Mouse (Mus musculus): Measurements from ENCODE around the gene Uroc1. TPM values are rescaled to one million over a fixed set of nuclear protein-coding genes. Genes with fewer than 3 reads are reported as not detected.

Uroc1 gene
- polyA plus RNA-seq (2015; fragmentation: Nextera tagmentation; extraction: Ambion mirVana): 0.36 and 0.37 TPM in 2 replicates

- no peak for ATAC-seq (ENCODE audit: insufficient number of reproducible peaks, low FRiP score, low TSS enrichment, low read depth)
- Histone ChIP-seq H3K4me3 (no peak within 1 kb of the TSS), H3K9ac (no peak within 1 kb of the TSS), H3K4me2 (no peak within 1 kb of the TSS), H3K4me1 (no peaks in the 10 kb centered on the region), H3K27ac (no peak within 1 kb of the TSS), H3K36me3 (no peaks in the 10 kb centered on the region), H3K9me3 (no peaks in the 10 kb centered on the region), H3K27me3 (no peaks in the 10 kb centered on the region)
- WGBS: 80% methylated on average over 7 of the region's 7 CpGs
These were observed at the start of gene Uroc1 for GRCm38 (mm10) chr6:90332561-90333425. Gene Uroc1 (plus strand): TSS chr6:90333284.

- no peak for ATAC-seq (ENCODE audit: insufficient number of reproducible peaks, low FRiP score, low TSS enrichment, low read depth)
- Histone ChIP-seq H3K4me2 (no peak overlapping the region), H3K9me3 (no peaks in the 10 kb centered on the region), H3K27me3 (no peaks in the 10 kb centered on the region), H3K9ac (no peak overlapping the region), H3K27ac (no peak overlapping the region), H3K4me1 (no peaks in the 10 kb centered on the region), H3K36me3 (no peaks in the 10 kb centered on the region), H3K4me3 (no peak overlapping the region)
- 53% methylated on average over 12 of the region's 12 CpGs for WGBS
These were observed 44.8 kb upstream of the Uroc1 start for GRCm38 (mm10) chr6:90288265-90288664.

- no peak within 1 kb of the TSS for H3K9ac ChIP-seq
- H3K4me2 ChIP-seq: no peak within 1 kb of the TSS
- no peak for ATAC-seq (ENCODE audit: insufficient number of reproducible peaks, low FRiP score, low TSS enrichment, low read depth)
- no peaks in the 10 kb centered on the region for H3K4me1 ChIP-seq
- WGBS: 95% methylated on average over 1 of the region's 1 CpGs
- H3K9me3 ChIP-seq: no peaks in the 10 kb centered on the region
- no peak within 1 kb of the TSS for H3K27ac ChIP-seq
- no peaks in the 10 kb centered on the region for H3K27me3 ChIP-seq
- H3K4me3 ChIP-seq: no peak within 1 kb of the TSS
- no peaks in the 10 kb centered on the region for H3K36me3 ChIP-seq
These were observed 32.2 kb upstream of the Uroc1 start, which contains the start of gene BC048671 for GRCm38 (mm10) chr6:90300919-90301318. Gene BC048671 (plus strand): TSS chr6:90301219.

GRCm38 (mm10) chr6:90306315-90306975 is 26.6 kb upstream of the Uroc1 start:
- Histone ChIP-seq H3K9ac (no peak overlapping the region), H3K9me3 (peaks cover 9% of the 10 kb centered on the region; the same call in 1 of the 2 replicates), H3K27ac (no peak overlapping the region), H3K27me3 (no peaks in the 10 kb centered on the region), H3K4me2 (no peak overlapping the region), H3K36me3 (no peaks in the 10 kb centered on the region), H3K4me3 (no peak overlapping the region), H3K4me1 (no peaks in the 10 kb centered on the region)
- no peak for ATAC-seq (ENCODE audit: insufficient number of reproducible peaks, low FRiP score, low TSS enrichment, low read depth)
- WGBS: 80% methylated on average over 6 of the region's 6 CpGs

- Histone ChIP-seq H3K27me3 (no peaks in the 10 kb centered on the region), H3K9ac (no peak overlapping the region), H3K27ac (no peak overlapping the region), H3K36me3 (no peaks in the 10 kb centered on the region), H3K4me1 (no peaks in the 10 kb centered on the region), H3K9me3 (peaks cover 9% of the 10 kb centered on the region; the same call in 1 of the 2 replicates), H3K4me3 (no peak overlapping the region), H3K4me2 (no peak overlapping the region)
- no peak for ATAC-seq (ENCODE audit: insufficient number of reproducible peaks, low FRiP score, low TSS enrichment, low read depth)
- 85% methylated on average over 87 of the region's 87 CpGs for WGBS
These were observed 24.0 kb upstream of the Uroc1 start for GRCm38 (mm10) chr6:90308839-90309778.

GRCm38 (mm10) chr6:90315961-90316360 is 17.1 kb upstream of the Uroc1 start:
- no peaks in the 10 kb centered on the region for H3K9me3 ChIP-seq
- no peak overlapping the region for H3K9ac ChIP-seq
- H3K4me2 ChIP-seq: no peak overlapping the region
- no peaks in the 10 kb centered on the region for H3K27me3 ChIP-seq
- H3K36me3 ChIP-seq: no peaks in the 10 kb centered on the region
- H3K27ac ChIP-seq: no peak overlapping the region
- no peak overlapping the region for H3K4me3 ChIP-seq
- 85% methylated on average over 5 of the region's 5 CpGs for WGBS
- no peak for ATAC-seq (ENCODE audit: insufficient number of reproducible peaks, low FRiP score, low TSS enrichment, low read depth)
- H3K4me1 ChIP-seq: no peaks in the 10 kb centered on the region

GRCm38 (mm10) chr6:90317510-90318258 is 15.4 kb upstream of the Uroc1 start:
- Histone ChIP-seq H3K27me3 (no peaks in the 10 kb centered on the region), H3K4me3 (no peak overlapping the region), H3K27ac (no peak overlapping the region), H3K9me3 (no peaks in the 10 kb centered on the region), H3K9ac (no peak overlapping the region), H3K4me1 (no peaks in the 10 kb centered on the region), H3K36me3 (no peaks in the 10 kb centered on the region), H3K4me2 (no peak overlapping the region)
- WGBS: 47% methylated on average over 2 of the region's 2 CpGs
- no peak for ATAC-seq (ENCODE audit: insufficient number of reproducible peaks, low FRiP score, low TSS enrichment, low read depth)

- no peak for ATAC-seq (ENCODE audit: insufficient number of reproducible peaks, low FRiP score, low TSS enrichment, low read depth)
- WGBS: 88% methylated on average over 2 of the region's 2 CpGs
- H3K4me1 ChIP-seq: no peaks in the 10 kb centered on the region
These were observed 14.1 kb upstream of the Uroc1 start for GRCm38 (mm10) chr6:90319019-90319418.

GRCm38 (mm10) chr6:90319475-90320191 is 13.5 kb upstream of the Uroc1 start:
- no peaks in the 10 kb centered on the region for H3K4me1 ChIP-seq
- no peaks in the 10 kb centered on the region for H3K9me3 ChIP-seq
- 65% methylated on average over 7 of the region's 7 CpGs for WGBS
- H3K4me3 ChIP-seq: no peak overlapping the region
- H3K36me3 ChIP-seq: no peaks in the 10 kb centered on the region
- ATAC-seq (ENCODE audit: insufficient number of reproducible peaks, low FRiP score, low TSS enrichment, low read depth): no peak
- no peak overlapping the region for H3K4me2 ChIP-seq
- no peaks in the 10 kb centered on the region; the same call in 1 of the 2 replicates for H3K27me3 ChIP-seq
- H3K27ac ChIP-seq: no peak overlapping the region
- H3K9ac ChIP-seq: no peak overlapping the region

More at GRCm38 (mm10) chr6:90319019-90319418, 14.1 kb upstream of the Uroc1 start:
- Histone ChIP-seq H3K27ac (no peak overlapping the region), H3K9me3 (no peaks in the 10 kb centered on the region), H3K9ac (no peak overlapping the region), H3K36me3 (no peaks in the 10 kb centered on the region), H3K27me3 (no peaks in the 10 kb centered on the region), H3K4me3 (no peak overlapping the region), H3K4me2 (no peak overlapping the region)

GRCm38 (mm10) chr6:90320429-90320828 is 12.7 kb upstream of the Uroc1 start:
- no peak for ATAC-seq (ENCODE audit: insufficient number of reproducible peaks, low FRiP score, low TSS enrichment, low read depth)
- H3K36me3 ChIP-seq: no peaks in the 10 kb centered on the region
- no peak overlapping the region for H3K4me2 ChIP-seq
- WGBS: 87% methylated on average over 5 of the region's 5 CpGs
- H3K9me3 ChIP-seq: no peaks in the 10 kb centered on the region
- H3K27me3 ChIP-seq: peaks cover 7% of the 10 kb centered on the region
- H3K27ac ChIP-seq: no peak overlapping the region
- H3K4me1 ChIP-seq: peaks cover 4% of the 10 kb centered on the region
- H3K9ac ChIP-seq: no peak overlapping the region
- H3K4me3 ChIP-seq: no peak overlapping the region

Data from limb, embryonic 15.5 days (tissue).